Mouse (Mus musculus): ENCODE results near the gene Fam168a. TPM values are rescaled to one million over a fixed set of nuclear protein-coding genes. Genes with fewer than 3 reads are reported as not detected.
"Not testable (repeated sequence)": the region's sequence is repeated elsewhere in the genome, so short reads cannot be mapped to it uniquely, and the experiment has no call there.

Gene Fam168a
- polyA plus RNA-seq, 1 experiment from 2014 or later: 97.8 TPM

- 0 out of 2 replicates have a peak, but pooled peaks have one; percentile 34 for ATAC-seq (ENCODE audit: low read depth)
Measured at GRCm38 (mm10) chr7:100722268-100722667, 15.8 kb downstream of the Fam168a start.

GRCm38 (mm10) chr7:100723453-100724294 lies 17.2 kb downstream of the Fam168a start:
- 8% methylated on average over 12 of the region's 12 CpGs for WGBS
- no peaks in the 10 kb centered on the region for H3K27me3 ChIP-seq
- ATAC-seq (ENCODE audit: low read depth): peak; percentile 38; the same call in 1 of the 2 replicates
- no peaks in the 10 kb centered on the region for H3K9me3 ChIP-seq
- H3K36me3 ChIP-seq: no peaks in the 10 kb centered on the region
- peak overlapping the region; percentile 37 for H3K4me2 ChIP-seq
- peaks cover 38% of the 10 kb centered on the region for H3K4me1 ChIP-seq (replicated peaks)
- H3K4me3 ChIP-seq: no peak overlapping the region; the same call in 1 of the 2 replicates
- peak overlapping the region; percentile 93 for H3K27ac ChIP-seq (replicated peaks)
- H3K9ac ChIP-seq: peak overlapping the region; percentile 56

More at GRCm38 (mm10) chr7:100722268-100722667, 15.8 kb downstream of the Fam168a start:
- H3K4me2 ChIP-seq: no peak overlapping the region
- peak overlapping the region; percentile 93 for H3K27ac ChIP-seq (replicated peaks)
- no peaks in the 10 kb centered on the region for H3K9me3 ChIP-seq
- H3K36me3 ChIP-seq: no peaks in the 10 kb centered on the region
- no peak overlapping the region for H3K4me3 ChIP-seq
- no peaks in the 10 kb centered on the region for H3K27me3 ChIP-seq
- peaks cover 38% of the 10 kb centered on the region for H3K4me1 ChIP-seq (replicated peaks)
- WGBS: 64% methylated on average over 6 of the region's 6 CpGs
- H3K9ac ChIP-seq: no peak overlapping the region

DNA sequence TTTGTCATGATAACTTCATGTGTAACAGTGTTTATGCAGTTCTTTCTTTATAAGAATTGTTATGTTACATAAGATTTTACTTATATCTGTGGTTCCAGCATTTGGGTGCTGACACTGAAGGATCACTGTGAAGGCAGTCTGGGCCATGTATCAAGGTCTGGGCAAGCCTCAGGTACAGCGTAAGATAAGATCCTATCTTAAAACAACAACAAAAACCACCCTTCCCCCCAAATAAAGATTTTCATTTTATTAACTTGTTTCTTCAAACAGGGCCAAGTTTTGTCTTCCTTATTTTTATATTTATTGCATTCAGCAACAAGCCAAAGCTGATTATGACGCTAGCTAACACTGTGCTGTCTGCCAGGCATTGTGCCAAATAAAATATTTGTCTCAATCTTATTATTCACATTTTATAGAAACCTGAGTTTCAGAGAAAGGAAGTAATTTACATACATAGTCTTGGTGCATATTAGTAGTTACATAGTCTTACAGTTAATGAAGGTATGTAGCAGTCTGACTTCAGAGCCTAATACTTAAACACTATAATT lies 21.2 kb downstream of the Fam168a start:
- ATAC-seq (ENCODE audit: low read depth): no peak
- Histone ChIP-seq H3K9ac (no peak overlapping the region), H3K4me3 (no peak overlapping the region), H3K4me1 (replicated peaks) (peaks cover 34% of the 10 kb centered on the region), H3K27ac (replicated peaks) (no peak overlapping the region), H3K9me3 (no peaks in the 10 kb centered on the region), H3K27me3 (no peaks in the 10 kb centered on the region), H3K36me3 (no peaks in the 10 kb centered on the region), H3K4me2 (no peak overlapping the region)
- 83% methylated on average over 2 of the region's 2 CpGs for WGBS

DNA sequence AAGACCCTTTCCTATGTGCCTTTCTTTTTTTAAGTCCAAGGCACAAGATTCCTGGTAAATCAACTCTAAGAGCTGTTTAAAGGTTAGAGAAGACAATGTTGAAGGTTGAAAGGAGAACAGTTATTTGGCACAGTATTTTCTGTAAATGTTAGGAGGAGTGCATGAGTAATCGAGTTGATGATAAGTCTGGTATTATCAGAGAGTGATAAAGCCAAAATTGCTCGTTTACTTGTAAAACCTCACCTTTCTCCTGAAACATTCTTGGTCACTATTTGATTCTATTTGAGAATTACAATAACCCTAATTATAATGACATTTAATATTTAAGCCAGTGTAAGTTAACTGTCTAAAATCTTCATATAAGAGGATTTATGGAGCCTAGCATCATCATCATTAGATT lies 23.3 kb downstream of the Fam168a start:
- Histone ChIP-seq H3K4me3 (no peak overlapping the region), H3K4me2 (no peak overlapping the region), H3K36me3 (no peaks in the 10 kb centered on the region), H3K27me3 (no peaks in the 10 kb centered on the region), H3K9ac (no peak overlapping the region), H3K27ac (replicated peaks) (no peak overlapping the region), H3K9me3 (no peaks in the 10 kb centered on the region), H3K4me1 (replicated peaks) (peaks cover 21% of the 10 kb centered on the region)
- no peak for ATAC-seq (ENCODE audit: low read depth)
- 91% methylated on average over 2 of the region's 2 CpGs for WGBS

DNA sequence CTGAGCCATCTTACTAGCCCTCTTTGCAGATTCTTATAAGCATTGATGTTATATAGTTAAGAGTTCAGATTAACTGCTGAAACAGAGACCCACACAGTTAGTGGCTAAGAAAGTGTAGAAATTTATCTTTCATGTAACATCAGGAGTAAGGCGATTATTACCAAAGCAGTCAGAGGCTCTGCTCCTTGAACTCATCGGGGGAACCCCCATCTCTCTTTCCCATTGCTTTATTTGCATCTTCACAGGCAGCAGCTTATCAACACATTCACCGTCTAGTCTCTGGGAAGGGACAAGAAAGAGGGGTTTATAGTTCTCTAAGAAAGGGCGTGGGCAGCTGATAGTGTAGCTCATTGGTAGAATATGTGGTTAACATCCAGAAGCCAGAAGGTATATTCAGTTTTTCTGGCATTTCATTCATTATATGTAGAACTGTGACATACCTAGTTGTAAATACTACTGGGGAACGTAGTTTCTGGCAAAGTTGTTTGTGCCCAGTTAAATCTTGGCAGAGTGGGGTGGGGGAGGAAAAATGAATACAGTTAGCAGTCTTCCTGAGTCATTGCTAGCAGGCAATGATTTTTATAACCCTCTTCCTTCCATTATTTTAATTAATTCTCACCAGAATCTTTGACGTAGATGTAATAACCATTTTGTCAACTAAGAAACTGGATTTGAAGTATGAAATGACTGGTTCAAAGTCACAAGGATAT lies 26.1 kb downstream of the Fam168a start:
- no peak overlapping the region for H3K9ac ChIP-seq
- no peaks in the 10 kb centered on the region for H3K27me3 ChIP-seq
- WGBS: 60% methylated on average over 6 of the region's 6 CpGs
- H3K4me2 ChIP-seq: no peak overlapping the region
- H3K4me1 ChIP-seq (replicated peaks): peaks cover 21% of the 10 kb centered on the region
- no peak for ATAC-seq (ENCODE audit: low read depth)
- no peaks in the 10 kb centered on the region for H3K9me3 ChIP-seq
- H3K27ac ChIP-seq (replicated peaks): no peak overlapping the region
- H3K4me3 ChIP-seq: no peak overlapping the region
- H3K36me3 ChIP-seq: no peaks in the 10 kb centered on the region

GRCm38 (mm10) chr7:100733051-100733813 lies 26.8 kb downstream of the Fam168a start:
- H3K9me3 ChIP-seq: no peaks in the 10 kb centered on the region
- 61% methylated on average over 7 of the region's 7 CpGs for WGBS
- ATAC-seq (ENCODE audit: low read depth): no peak
- H3K4me2 ChIP-seq: no peak overlapping the region
- H3K4me1 ChIP-seq (replicated peaks): peaks cover 21% of the 10 kb centered on the region
- H3K4me3 ChIP-seq: no peak overlapping the region
- no peaks in the 10 kb centered on the region for H3K36me3 ChIP-seq
- no peak overlapping the region for H3K9ac ChIP-seq
- H3K27me3 ChIP-seq: no peaks in the 10 kb centered on the region
- H3K27ac ChIP-seq (replicated peaks): no peak overlapping the region

- Histone ChIP-seq H3K27me3 (no peaks in the 10 kb centered on the region), H3K9me3 (no peaks in the 10 kb centered on the region), H3K4me1 (replicated peaks) (peaks cover 21% of the 10 kb centered on the region), H3K4me3 (no peak overlapping the region), H3K36me3 (no peaks in the 10 kb centered on the region), H3K27ac (replicated peaks) (no peak overlapping the region), H3K4me2 (no peak overlapping the region), H3K9ac (no peak overlapping the region)
- no peak; the same call in 1 of the 2 replicates for ATAC-seq (ENCODE audit: low read depth)
- WGBS: 29% methylated on average over 6 of the region's 6 CpGs
Measured at GRCm38 (mm10) chr7:100734201-100734600, 27.8 kb downstream of the Fam168a start.

GRCm38 (mm10) chr7:100734905-100735304 lies 28.5 kb downstream of the Fam168a start:
- H3K9me3 ChIP-seq; H3K4me2 ChIP-seq; H3K4me3 ChIP-seq; H3K9ac ChIP-seq; H3K27ac ChIP-seq (replicated peaks); H3K36me3 ChIP-seq; H3K27me3 ChIP-seq; ATAC-seq (ENCODE audit: low read depth): not testable (repeated sequence)
- peaks cover 21% of the 10 kb centered on the region for H3K4me1 ChIP-seq (replicated peaks)
- WGBS: 87% methylated on average over 2 of the region's 2 CpGs

- Histone ChIP-seq H3K27ac (replicated peaks) (no peak overlapping the region), H3K27me3 (no peaks in the 10 kb centered on the region), H3K9ac (no peak overlapping the region), H3K36me3 (no peaks in the 10 kb centered on the region), H3K9me3 (no peaks in the 10 kb centered on the region), H3K4me2 (no peak overlapping the region), H3K4me3 (no peak overlapping the region), H3K4me1 (replicated peaks) (peaks cover 17% of the 10 kb centered on the region)
- ATAC-seq (ENCODE audit: low read depth): no peak
- 92% methylated on average over 3 of the region's 3 CpGs for WGBS
Measured at GRCm38 (mm10) chr7:100736131-100736530, 29.7 kb downstream of the Fam168a start.

DNA sequence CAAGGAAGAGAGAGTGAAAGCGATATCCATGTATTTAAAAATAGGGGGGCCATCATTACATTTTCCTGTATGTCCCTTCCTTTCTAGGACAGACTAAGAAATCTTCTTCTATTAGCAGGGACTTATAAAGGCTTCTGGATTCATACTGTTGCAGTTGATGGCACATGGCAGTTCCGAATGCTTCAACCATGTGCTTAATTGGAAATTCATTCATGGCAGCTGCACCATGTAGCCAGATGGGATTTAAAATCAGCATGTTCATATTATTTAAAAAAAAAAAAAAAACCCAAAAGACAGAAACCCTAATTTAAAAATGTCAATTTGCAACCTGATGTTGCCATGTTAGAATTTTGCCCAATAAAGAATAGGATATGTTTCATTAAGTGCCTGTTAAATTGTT lies 37.9 kb downstream of the Fam168a start:
- WGBS: 77% methylated on average over 2 of the region's 2 CpGs
- no peaks in the 10 kb centered on the region for H3K36me3 ChIP-seq
- no peaks in the 10 kb centered on the region for H3K9me3 ChIP-seq
- no peak overlapping the region for H3K4me2 ChIP-seq
- ATAC-seq (ENCODE audit: low read depth): no peak
- H3K9ac ChIP-seq: no peak overlapping the region
- no peak overlapping the region for H3K4me3 ChIP-seq
- peak overlapping the region; percentile 23; the same call in 1 of the 2 replicates for H3K27ac ChIP-seq (replicated peaks)
- H3K4me1 ChIP-seq (replicated peaks): no peaks in the 10 kb centered on the region; the same call in 1 of the 2 replicates
- no peaks in the 10 kb centered on the region for H3K27me3 ChIP-seq

- WGBS: 82% methylated on average over 2 of the region's 2 CpGs
- Histone ChIP-seq H3K4me3 (no peak overlapping the region), H3K9ac (no peak overlapping the region)
Measured at GRCm38 (mm10) chr7:100750101-100750500, 43.7 kb downstream of the Fam168a start.

More at GRCm38 (mm10) chr7:100750101-100750500, 43.7 kb downstream of the Fam168a start:
- Histone ChIP-seq H3K27me3 (no peaks in the 10 kb centered on the region), H3K4me2 (no peak overlapping the region), H3K4me1 (replicated peaks) (no peaks in the 10 kb centered on the region), H3K27ac (replicated peaks) (no peak overlapping the region), H3K36me3 (no peaks in the 10 kb centered on the region), H3K9me3 (no peaks in the 10 kb centered on the region)
- ATAC-seq (ENCODE audit: low read depth): no peak
